Mouse (Mus musculus): ENCODE measurements around the gene Shcbp1. TPM values are rescaled to one million over a fixed set of nuclear protein-coding genes. Genes with fewer than 3 reads are reported as not detected.
"Not testable (repeated sequence)": the region's sequence is repeated elsewhere in the genome, so short reads cannot be mapped to it uniquely, and the experiment has no call there.

Gene Shcbp1
- polyA plus RNA-seq (2012; ENCODE audit: insufficient read depth, low replicate concordance) = 0.87 TPM in 1 of 2 replicates, not detected in the other

DNA sequence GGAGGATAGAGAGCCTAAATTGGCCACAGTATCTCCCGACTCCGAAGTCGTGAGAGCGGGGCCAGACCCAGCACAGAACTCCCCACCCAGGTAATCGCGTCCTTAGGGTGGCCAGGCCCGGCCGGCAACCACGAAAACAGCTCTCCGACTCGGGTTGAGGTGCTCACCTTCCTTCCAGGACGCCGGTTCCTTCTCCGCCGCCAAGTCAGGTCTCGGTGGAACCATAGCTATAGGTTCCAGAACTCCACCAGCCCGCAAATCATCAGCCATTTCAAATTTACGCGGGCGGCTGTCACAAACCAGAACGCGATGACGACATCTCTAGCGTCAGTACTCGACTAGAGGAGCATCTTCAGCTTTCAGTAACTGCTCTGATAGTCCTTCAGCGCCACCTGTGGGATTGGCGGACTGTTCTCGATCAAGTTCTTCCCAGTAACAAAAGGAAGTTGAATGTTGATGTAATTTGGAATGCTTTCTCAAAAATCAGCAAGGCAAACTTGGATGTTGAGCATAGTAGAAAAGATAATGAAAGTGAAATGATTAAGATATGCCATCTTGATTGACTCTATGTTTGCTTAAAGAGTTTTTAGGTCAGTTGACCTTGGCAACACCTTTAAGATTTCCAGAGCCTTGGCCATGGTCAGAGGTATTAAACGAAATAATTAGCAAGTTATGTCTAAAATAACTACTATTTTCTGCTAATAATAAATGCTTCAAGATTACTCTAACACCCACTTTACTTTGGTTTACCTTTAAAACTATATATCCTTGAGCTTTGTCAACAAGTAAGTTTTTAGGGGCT, at the start of gene Shcbp1:
Gene Shcbp1, minus strand, starts transcription at position 314 of the 802 bp plus-strand sequence.
- Histone ChIP-seq H3K4me3 (replicated peaks) (peak within 1 kb of the TSS; percentile 97), H3K4me1 (peaks cover 11% of the 10 kb centered on the region), H3K9me3 (no peaks in the 10 kb centered on the region), H3K27me3 (replicated peaks) (no peaks in the 10 kb centered on the region), H3K36me3 (replicated peaks; ENCODE audit: low read length) (peaks cover 9% of the 10 kb centered on the region)
- no peak for TF ChIP-seq FLI1 (IDR thresholded peaks at IDR 0.05; ENCODE audit: low read length)
- no peak for TF ChIP-seq GATA1 (IDR thresholded peaks at IDR 0.05; ENCODE audit: borderline replicate concordance, low read length)

DNA sequence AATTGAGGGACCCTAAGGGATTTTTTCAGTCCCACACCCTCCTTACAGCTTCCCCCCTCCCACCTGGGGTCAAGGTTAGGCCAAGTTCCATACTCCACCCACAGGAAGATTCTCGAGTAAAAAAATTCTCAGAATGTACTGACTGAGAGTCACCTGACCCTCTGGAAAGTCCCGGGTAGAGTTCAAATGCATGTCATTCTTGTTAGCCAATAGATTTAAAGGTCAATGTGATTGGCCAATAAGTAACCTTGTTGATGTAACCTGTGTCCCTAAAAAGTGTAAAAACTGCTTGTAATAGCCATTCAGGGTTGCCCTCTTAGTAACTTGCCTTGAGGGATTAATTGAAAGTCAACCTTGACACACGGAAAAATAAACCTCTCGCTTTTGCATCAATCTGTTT, 29.5 kb upstream of the Shcbp1 start:
- Histone ChIP-seq H3K36me3 (replicated peaks; ENCODE audit: low read length) (no peaks in the 10 kb centered on the region), H3K4me3 (replicated peaks) (no peak overlapping the region), H3K4me1 (no peaks in the 10 kb centered on the region), H3K9me3 (no peaks in the 10 kb centered on the region), H3K27me3 (replicated peaks) (no peaks in the 10 kb centered on the region)
- no peak for TF ChIP-seq GATA1 (IDR thresholded peaks at IDR 0.05; ENCODE audit: borderline replicate concordance, low read length)
- no peak for TF ChIP-seq FLI1 (IDR thresholded peaks at IDR 0.05; ENCODE audit: low read length)

DNA sequence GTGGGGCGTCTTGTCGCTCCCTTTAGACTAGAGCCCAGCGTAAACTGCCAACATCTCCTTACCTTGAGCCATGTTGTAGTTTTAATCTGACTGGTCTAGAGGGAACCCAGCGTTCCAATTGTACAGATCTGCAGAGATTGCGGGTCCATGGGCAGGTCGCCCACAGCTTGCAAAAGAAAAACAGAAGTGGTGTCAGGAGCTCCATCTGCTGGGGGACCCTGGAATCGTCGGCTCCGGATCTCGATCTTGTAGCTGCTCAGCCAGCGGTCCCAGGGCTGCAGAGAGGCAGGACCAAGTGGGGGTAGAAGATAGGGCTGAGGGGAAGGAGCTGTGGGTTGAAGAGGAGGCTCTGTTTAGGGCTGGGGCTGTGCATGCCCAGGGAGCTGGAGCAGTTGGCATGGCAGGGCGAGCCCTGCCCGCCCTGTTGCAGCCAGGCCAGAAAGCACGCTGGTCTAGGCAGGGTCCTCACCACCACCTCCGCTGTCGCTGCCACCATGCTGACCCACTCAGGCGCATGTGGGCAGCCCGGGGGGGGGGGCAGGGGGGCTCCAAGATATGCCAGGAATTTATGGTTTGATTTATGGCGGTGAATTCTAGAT, 21.3 kb upstream of the Shcbp1 start:
- Histone ChIP-seq H3K4me1 (no peaks in the 10 kb centered on the region), H3K4me3 (replicated peaks) (no peak overlapping the region), H3K27me3 (replicated peaks) (no peaks in the 10 kb centered on the region), H3K36me3 (replicated peaks; ENCODE audit: low read length) (no peaks in the 10 kb centered on the region), H3K9me3 (peaks cover 8% of the 10 kb centered on the region)
- no peak for TF ChIP-seq GATA1 (IDR thresholded peaks at IDR 0.05; ENCODE audit: borderline replicate concordance, low read length)
- no peak for TF ChIP-seq FLI1 (IDR thresholded peaks at IDR 0.05; ENCODE audit: low read length)

GRCm38 (mm10) chr8:4778266-4778665, 1.1 kb downstream of the Shcbp1 start:
- Histone ChIP-seq H3K27me3 (replicated peaks) (no peaks in the 10 kb centered on the region), H3K36me3 (replicated peaks; ENCODE audit: low read length) (peaks cover 21% of the 10 kb centered on the region), H3K4me1 (peaks cover 11% of the 10 kb centered on the region), H3K4me3 (replicated peaks) (peak overlapping the region; percentile 97), H3K9me3 (no peaks in the 10 kb centered on the region)
- no peak for TF ChIP-seq FLI1 (IDR thresholded peaks at IDR 0.05; ENCODE audit: low read length)

GRCm38 (mm10) chr8:4764751-4765150, 14.6 kb downstream of the Shcbp1 start:
- TF ChIP-seq GATA1 (IDR thresholded peaks at IDR 0.05; ENCODE audit: borderline replicate concordance, low read length) (no peak), FLI1 (IDR thresholded peaks at IDR 0.05; ENCODE audit: low read length) (no peak)
- peaks cover 17% of the 10 kb centered on the region for H3K36me3 ChIP-seq (replicated peaks; ENCODE audit: low read length)
- no peaks in the 10 kb centered on the region for H3K4me1 ChIP-seq
- H3K27me3 ChIP-seq (replicated peaks) = no peaks in the 10 kb centered on the region
- H3K9me3 ChIP-seq = no peaks in the 10 kb centered on the region
- no peak overlapping the region for H3K4me3 ChIP-seq (replicated peaks)

DNA sequence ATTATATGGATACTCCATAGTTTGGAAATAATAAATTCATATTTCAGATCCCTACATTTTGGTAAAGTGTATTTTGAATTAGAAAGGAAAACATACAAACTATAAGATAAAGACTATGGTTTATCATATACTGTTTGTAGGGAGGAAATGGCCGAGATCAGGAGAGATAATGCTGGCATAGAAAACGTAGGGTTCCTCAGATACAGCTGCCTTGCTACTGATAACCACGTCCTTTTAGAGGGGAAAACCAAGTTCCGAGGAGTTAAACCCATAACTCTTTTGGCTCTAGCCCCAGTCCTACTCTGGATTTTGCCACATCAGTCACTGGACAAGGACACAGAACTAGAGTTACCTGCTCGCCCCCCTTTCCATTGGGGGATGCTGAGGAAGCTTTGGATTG, 26.3 kb downstream of the Shcbp1 start:
- Histone ChIP-seq H3K4me3 (replicated peaks) (no peak overlapping the region), H3K27me3 (replicated peaks) (no peaks in the 10 kb centered on the region), H3K9me3 (no peaks in the 10 kb centered on the region), H3K36me3 (replicated peaks; ENCODE audit: low read length) (peaks cover 29% of the 10 kb centered on the region), H3K4me1 (no peaks in the 10 kb centered on the region)
- TF ChIP-seq GATA1 (IDR thresholded peaks at IDR 0.05; ENCODE audit: borderline replicate concordance, low read length) (no peak), FLI1 (IDR thresholded peaks at IDR 0.05; ENCODE audit: low read length) (no peak)

GRCm38 (mm10) chr8:4730942-4731341, 48.4 kb downstream of the Shcbp1 start:
- Histone ChIP-seq H3K27me3 (replicated peaks) (no peaks in the 10 kb centered on the region), H3K4me1 (no peaks in the 10 kb centered on the region), H3K36me3 (replicated peaks; ENCODE audit: low read length) (peaks cover 9% of the 10 kb centered on the region), H3K4me3 (replicated peaks) (no peak overlapping the region), H3K9me3 (no peaks in the 10 kb centered on the region; the same call in 1 of the 2 replicates)
- TF ChIP-seq GATA1 (IDR thresholded peaks at IDR 0.05; ENCODE audit: borderline replicate concordance, low read length) (no peak), FLI1 (IDR thresholded peaks at IDR 0.05; ENCODE audit: low read length) (no peak)

DNA sequence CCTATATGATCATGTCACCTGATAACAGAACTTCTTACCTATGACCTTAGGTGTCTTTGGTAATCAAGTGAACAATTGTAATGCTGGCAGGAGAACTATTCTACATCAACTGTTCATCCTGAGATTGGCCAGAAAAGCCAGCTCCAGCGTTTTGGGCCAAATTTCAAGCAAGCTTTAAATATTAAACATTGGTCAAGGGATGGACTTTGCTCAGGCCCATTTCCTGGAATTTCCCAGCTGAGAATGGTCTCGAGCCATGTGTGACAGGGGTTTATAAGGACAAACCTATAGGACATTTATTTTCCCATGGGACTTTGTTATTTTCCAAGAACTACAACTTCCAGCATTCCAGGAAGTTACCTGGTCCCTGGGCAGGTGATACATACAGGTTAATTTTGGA, 63.8 kb downstream of the Shcbp1 start:
- no peaks in the 10 kb centered on the region for H3K4me1 ChIP-seq
- 0 out of 2 replicates have a peak, but pooled peaks cover 3% of the 10 kb centered on the region for H3K9me3 ChIP-seq
- no peaks in the 10 kb centered on the region for H3K27me3 ChIP-seq (replicated peaks)
- no peak overlapping the region for H3K4me3 ChIP-seq (replicated peaks)
- TF ChIP-seq FLI1 (IDR thresholded peaks at IDR 0.05; ENCODE audit: low read length) (no peak), GATA1 (IDR thresholded peaks at IDR 0.05; ENCODE audit: borderline replicate concordance, low read length) (no peak)
- H3K36me3 ChIP-seq (replicated peaks; ENCODE audit: low read length) = no peaks in the 10 kb centered on the region

DNA sequence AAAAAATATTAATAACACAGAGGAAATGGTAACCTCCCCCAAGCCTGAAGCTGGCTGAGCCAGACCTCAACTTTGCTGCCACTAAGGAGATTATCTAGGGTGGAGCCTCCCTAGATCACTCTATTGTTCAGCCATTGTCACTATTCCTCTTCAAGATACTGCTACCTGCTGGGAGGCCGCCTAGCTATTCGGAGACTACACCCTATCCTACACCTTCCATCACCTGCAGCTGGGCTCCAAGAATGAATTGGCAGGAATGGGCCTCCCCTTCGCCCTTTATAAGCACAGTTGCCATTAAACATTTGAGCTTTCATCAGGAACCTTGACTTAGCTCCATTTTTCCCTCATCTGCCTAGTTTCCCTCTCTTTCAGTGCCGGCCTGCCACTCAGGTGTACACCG, 71.0 kb downstream of the Shcbp1 start:
- H3K9me3 ChIP-seq; H3K36me3 ChIP-seq (replicated peaks; ENCODE audit: low read length); H3K27me3 ChIP-seq (replicated peaks); H3K4me1 ChIP-seq; H3K4me3 ChIP-seq (replicated peaks): not testable (repeated sequence)

DNA sequence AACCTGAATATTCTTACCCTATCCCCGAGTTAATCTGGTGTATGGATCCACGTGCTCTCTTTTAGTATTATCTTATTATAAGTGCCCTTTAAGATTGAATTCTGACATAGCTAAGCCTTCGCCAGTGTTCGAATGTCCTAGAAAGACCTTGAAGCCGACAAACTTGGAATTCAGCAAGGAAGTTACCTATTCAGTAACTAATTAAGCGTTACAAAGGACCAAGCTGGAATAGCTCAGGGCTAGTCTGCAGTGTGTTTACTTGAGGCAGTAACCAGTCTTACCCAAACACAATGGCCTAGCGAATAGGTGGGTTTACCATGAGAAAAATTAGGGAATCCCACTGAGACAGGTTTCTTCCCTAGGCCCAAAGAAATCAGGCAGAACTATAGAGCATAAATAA, 71.5 kb downstream of the Shcbp1 start:
- not testable (repeated sequence) for H3K4me1 ChIP-seq; H3K27me3 ChIP-seq (replicated peaks); H3K4me3 ChIP-seq (replicated peaks); H3K36me3 ChIP-seq (replicated peaks; ENCODE audit: low read length); H3K9me3 ChIP-seq

All from megakaryocyte, embryonic 14.5 days (primary cell).